Mouse (Mus musculus) CH12.LX (cell line): Measurements from ENCODE around the gene Ggct. TPM values are rescaled to one million over a fixed set of nuclear protein-coding genes. Genes with fewer than 3 reads are reported as not detected.

Experiments
- DNase-seq: peaks from one replicate; pipeline ENCODE4 v3.0.0-alpha.2; 2013; ENCODE audit errors: extremely low read depth
- H3K27ac ChIP-seq: 2 replicates; pipeline ENCODE4 v1.5.1; 2012; ENCODE audit warnings: low read depth, mild to moderate bottlenecking, control low read depth, moderate library complexity; ENCODE audit not compliant: insufficient read depth
- H3K27me3 ChIP-seq: replicated peaks from 2 replicates; pipeline ENCODE3; 2012; ENCODE audit warnings: inconsistent platforms
- H3K36me3 ChIP-seq, 2 experiments: replicated peaks in 1 of 2; 2 replicates each; pipeline versions ENCODE3 to v1.6.1; 2012; ENCODE audit warnings: inconsistent platforms in 1 of 2, low read length in 1 of 2, mild to moderate bottlenecking in 1 of 2, mixed read lengths in 1 of 2, moderate library complexity in 1 of 2; ENCODE audit not compliant: control insufficient read depth in 1 of 2, insufficient read depth in 1 of 2
- H3K4me1 ChIP-seq, 2 experiments: 2 replicates each; pipeline ENCODE4 v1.6.1; 2012; ENCODE audit warnings: inconsistent platforms in 1 of 2, moderate library complexity in 1 of 2; ENCODE audit not compliant: insufficient read depth in 2 of 2, control insufficient read depth in 1 of 2
- H3K4me2 ChIP-seq: 2 replicates; pipeline ENCODE4 v1.6.1; 2012; ENCODE audit warnings: low read depth, mild to moderate bottlenecking, control low read depth; ENCODE audit not compliant: poor library complexity, insufficient read depth, severe bottlenecking
- H3K4me3 ChIP-seq, 3 experiments: fragments of 150-350 bp in 1 of 3; sonication (generic) in 1 of 3; replicated peaks in 1 of 3; 2 replicates each; pipeline versions ENCODE3 to v1.5.1; 2011 to 2012; ENCODE audit warnings: low read depth in 2 of 3, low read length in 2 of 3, mild to moderate bottlenecking in 2 of 3, moderate library complexity in 2 of 3, control low read depth in 1 of 3, improper control_type of control experiment in 1 of 3, inconsistent platforms in 1 of 3, mixed read lengths in 1 of 3; ENCODE audit not compliant: poor library complexity in 1 of 3
- H3K79me2 ChIP-seq: replicated peaks from 2 replicates; pipeline ENCODE4 v1.6.1; 2012; ENCODE audit warnings: mild to moderate bottlenecking, moderate library complexity; ENCODE audit not compliant: control insufficient read depth, poor library complexity, insufficient read depth, severe bottlenecking; ENCODE audit errors: extremely low read depth
- H3K9ac ChIP-seq: 2 replicates; pipeline ENCODE4 v1.6.1; 2012; ENCODE audit warnings: low read depth, mild to moderate bottlenecking, control low read depth, moderate library complexity; ENCODE audit not compliant: insufficient read depth
- H3K9me3 ChIP-seq: replicated peaks from 2 replicates; pipeline ENCODE3; 2012; ENCODE audit warnings: low read length, inconsistent platforms, mixed read lengths
- BHLHE40 ChIP-seq: IDR thresholded peaks from 2 replicates; pipeline ENCODE4 v1.6.1; 2011; ENCODE audit warnings: mild to moderate bottlenecking, low read depth, low read length, improper control_type of control experiment
- CHD1 ChIP-seq: IDR thresholded peaks from 2 replicates; pipeline ENCODE4 v1.6.1; 2012; ENCODE audit warnings: low read depth, low read length, improper control_type of control experiment, inconsistent platforms
- CHD2 ChIP-seq: IDR thresholded peaks from 2 replicates; pipeline ENCODE4 v1.6.1; 2011; ENCODE audit warnings: low read length, improper control_type of control experiment
- E2F4 ChIP-seq: IDR thresholded peaks from 2 replicates; pipeline ENCODE4 v1.6.1; 2011; ENCODE audit warnings: low read depth, low read length, improper control_type of control experiment; ENCODE audit not compliant: insufficient replicate concordance
- ETS1 ChIP-seq: conservative IDR thresholded peaks from 2 replicates; pipeline ENCODE4 v1.6.1; 2012; ENCODE audit warnings: low read depth, mild to moderate bottlenecking, inconsistent platforms, low read length, improper control_type of control experiment, moderate library complexity
- GABPA ChIP-seq: IDR thresholded peaks from 2 replicates; pipeline ENCODE4 v1.6.1; 2012; ENCODE audit warnings: low read depth, low read length, improper control_type of control experiment, inconsistent platforms; ENCODE audit not compliant: insufficient replicate concordance
- IRF4 ChIP-seq: IDR thresholded peaks from 2 replicates; pipeline ENCODE4 v1.6.1; 2014; ENCODE audit warnings: low read depth, mild to moderate bottlenecking, inconsistent platforms, low read length, improper control_type of control experiment
- KAT2A ChIP-seq: IDR thresholded peaks from 2 replicates; pipeline ENCODE4 v1.6.1; 2012; ENCODE audit warnings: low read length, improper control_type of control experiment, inconsistent platforms; ENCODE audit not compliant: insufficient replicate concordance
- MXI1 ChIP-seq: IDR thresholded peaks from 2 replicates; pipeline ENCODE4 v1.6.1; 2011; ENCODE audit warnings: mild to moderate bottlenecking, low read depth, low read length, improper control_type of control experiment
- MYC ChIP-seq: IDR thresholded peaks from 2 replicates; pipeline ENCODE4 v1.6.1; 2011; ENCODE audit warnings: low read depth, mild to moderate bottlenecking, improper control_type of control experiment, low read length
- NRF1 ChIP-seq: IDR thresholded peaks from 2 replicates; pipeline ENCODE4 v1.6.1; 2014; ENCODE audit warnings: low read depth, mild to moderate bottlenecking, inconsistent platforms, low read length, improper control_type of control experiment, moderate library complexity
- PAX5 ChIP-seq: IDR thresholded peaks from 2 replicates; pipeline ENCODE4 v1.6.1; 2012; ENCODE audit warnings: low read length, inconsistent platforms, mixed read lengths
- RAD21 ChIP-seq: IDR thresholded peaks from 2 replicates; pipeline ENCODE4 v1.6.1; 2011; ENCODE audit warnings: low read depth, mild to moderate bottlenecking, low read length, improper control_type of control experiment, moderate library complexity
- SIN3A ChIP-seq: IDR thresholded peaks from 2 replicates; pipeline ENCODE4 v1.6.1; 2012; ENCODE audit warnings: low read length, improper control_type of control experiment, inconsistent platforms
- UBTF ChIP-seq: IDR thresholded peaks from 2 replicates; pipeline ENCODE4 v1.6.1; 2012; ENCODE audit warnings: low read depth, mild to moderate bottlenecking, inconsistent platforms, low read length, improper control_type of control experiment, moderate library complexity
- USF1 ChIP-seq: IDR thresholded peaks from 2 replicates; pipeline ENCODE4 v1.6.1; 2014; ENCODE audit warnings: low read depth, mild to moderate bottlenecking, inconsistent platforms, low read length, improper control_type of control experiment
- ZKSCAN1 ChIP-seq: IDR thresholded peaks from 2 replicates; pipeline ENCODE4 v1.6.1; 2012; ENCODE audit warnings: low read depth, inconsistent platforms, low read length, improper control_type of control experiment, borderline replicate concordance
- dilution Hi-C: fragments of 300-500 bp; cut with MboI; formaldehyde crosslinking; loops from 2 replicates; pipeline ENCODE4 v1.14.3; 2020; ENCODE audit warnings: low sequenced_read_pairs; ENCODE audit not compliant: extremely low pct_unique_long_range_greater_than_20kb, extremely low pct_ligation_motif_present
- in situ Hi-C: fragments of 300-500 bp; cut with MboI; formaldehyde crosslinking; loops from 3 replicates; pipeline ENCODE4 v1.14.3; 2019; ENCODE audit warnings: low sequenced_read_pairs, low pct_ligation_motif_present, low pct_unique_long_range_greater_than_20kb, mixed read lengths
- polyA plus RNA-seq: library from polyadenylated mRNA; unstranded; fragments of >175 nt; gene quantifications from 2 replicates; pipeline ENCODE4 v1.2.1, GENCODE M21; 2012; ENCODE audit warnings: low read depth; ENCODE audit not compliant: insufficient read length
- total RNA-seq, 2 experiments: library from RNA; depleted of rRNA; stranded (reverse); fragments of 300-350 nt in 1 of 2; fragments of >200 nt in 1 of 2; gene quantifications; 2 replicates each; pipeline ENCODE4 v1.2.3; 2012 to 2014

Gene Ggct
- total and polyA plus RNA-seq, 3 experiments, result 9.8 to 24.5 (median 12.7) TPM

DNA sequence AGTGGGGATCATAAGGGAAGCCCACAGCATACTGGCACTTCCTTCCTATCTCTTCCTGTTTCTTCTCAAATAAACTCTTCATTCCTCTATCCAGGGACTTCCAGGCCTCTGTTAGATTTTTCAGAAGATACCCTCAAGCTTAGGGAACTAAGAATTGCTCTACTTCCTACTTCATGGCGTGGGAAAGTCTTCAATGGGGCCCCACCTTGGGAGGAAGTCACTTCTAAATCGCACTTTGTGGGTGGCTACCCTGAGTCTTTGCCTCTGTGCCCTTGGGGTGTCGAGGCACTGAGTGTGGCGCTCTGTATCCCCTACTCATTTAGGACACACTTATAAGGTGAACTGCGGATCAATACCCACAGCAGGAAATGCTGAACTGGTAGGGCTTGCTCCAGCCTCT is 44.1 kb downstream of the Ggct start:
- Histone ChIP-seq H3K79me2 (no peaks in the 10 kb centered on the region), H3K27me3 (no peaks in the 10 kb centered on the region), H3K4me3 (no peak overlapping the region), H3K4me1 (peaks cover 0 to 14% of the 10 kb centered on the region in 2 experiments; a peak in 2 of 4 replicates), H3K9ac (no peak overlapping the region), H3K27ac (no peak overlapping the region), H3K36me3 (no peaks in the 10 kb centered on the region), H3K9me3 (peaks cover 4% of the 10 kb centered on the region), H3K4me2 (no peak overlapping the region)
- TF ChIP-seq USF1 (no peak), MYC (no peak), CHD2 (no peak), GABPA (no peak), IRF4 (no peak), ETS1 (no peak), PAX5 (no peak), KAT2A (no peak), UBTF (no peak), BHLHE40 (no peak), CHD1 (no peak), SIN3A (no peak), NRF1 (no peak), MXI1 (no peak)
- in situ Hi-C loops, result no loop called here
- DNase-seq, result no peak
- dilution Hi-C loops, result no loop called here

DNA sequence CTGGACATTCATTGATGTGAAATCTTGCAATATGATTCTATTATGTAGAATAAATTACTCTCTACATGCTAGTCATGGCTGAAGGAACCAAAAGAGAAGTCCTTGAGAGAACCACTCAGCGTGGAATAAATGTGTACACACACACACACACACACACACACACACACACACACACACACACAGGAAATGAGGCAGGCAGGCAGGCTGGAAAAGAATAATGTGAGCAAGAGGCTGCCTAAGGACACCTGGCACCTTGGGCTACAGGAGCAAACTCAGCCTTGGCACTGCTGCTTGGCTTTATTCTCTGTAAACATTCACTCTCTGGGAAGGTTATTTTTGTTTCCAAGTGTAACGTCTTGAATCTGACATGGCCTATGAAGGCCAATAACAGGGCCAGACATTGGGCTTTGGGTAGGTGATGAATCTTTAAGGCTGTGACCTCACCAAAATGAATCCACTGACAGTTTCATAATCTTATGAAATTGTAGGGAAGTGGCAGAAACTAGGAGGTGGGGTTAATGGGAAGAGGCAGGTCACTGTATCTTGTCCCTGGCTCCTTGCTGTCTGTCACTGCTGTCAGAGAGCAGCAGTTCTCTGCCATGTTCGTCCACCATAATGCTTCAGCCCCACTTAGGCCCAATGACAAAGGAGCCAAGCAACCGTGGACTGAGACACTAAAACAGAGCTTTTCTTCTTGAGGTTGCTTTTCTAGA is 46.4 kb downstream of the Ggct start:
- peaks cover 0 to 14% of the 10 kb centered on the region in 2 experiments; a peak in 2 of 4 replicates for H3K4me1 ChIP-seq
- no peak overlapping the region for H3K27ac ChIP-seq
- dilution Hi-C loops (no loop called here), in situ Hi-C loops (no loop called here)
- no peaks in the 10 kb centered on the region for H3K27me3 ChIP-seq
- H3K9me3 ChIP-seq, result no peaks in the 10 kb centered on the region
- no peaks in the 10 kb centered on the region for H3K79me2 ChIP-seq
- no peak overlapping the region for H3K4me2 ChIP-seq
- no peak overlapping the region for H3K4me3 ChIP-seq
- TF ChIP-seq KAT2A (no peak), MXI1 (no peak), RAD21 (no peak), E2F4 (no peak), NRF1 (no peak), ZKSCAN1 (no peak)
- no peak overlapping the region for H3K9ac ChIP-seq
- no peak for DNase-seq
- H3K36me3 ChIP-seq, result no peaks in the 10 kb centered on the region
